Mouse (Mus musculus): ENCODE measurements at regions not wholly inside any gene's neighbourhood (a gene's known extent, or its start where the extent isn't known, plus 50 kb on each side); places are given as distances from the start of the nearest gene placed in this dataset.

DNA sequence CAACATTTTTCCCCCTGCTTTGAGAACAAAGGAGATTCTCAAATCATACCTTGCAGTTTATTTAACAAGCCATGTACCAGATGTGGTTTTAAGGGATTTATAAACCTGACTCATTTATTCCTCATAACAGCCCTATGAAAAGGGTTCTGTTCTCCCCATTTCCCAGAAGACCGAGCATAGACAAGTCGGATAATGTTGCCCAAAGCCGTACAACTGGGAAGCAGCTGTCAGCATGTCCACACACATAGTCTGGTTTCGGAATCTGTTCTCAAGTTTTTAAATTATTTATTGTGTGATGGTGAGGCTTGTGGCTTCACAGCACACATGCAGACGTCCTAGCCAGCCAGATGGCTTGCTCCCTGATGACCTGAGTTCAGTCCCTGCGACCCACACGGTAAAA is 143.4 kb upstream of the Noct start:
- no peaks in the 10 kb centered on the region for H3K36me3 ChIP-seq (ENCODE audit: control insufficient read depth in 1 of 2, insufficient read depth in 2 of 2, low read length in 2 of 2)
- TF ChIP-seq GABPA (IDR thresholded peaks at IDR 0.05; ENCODE audit: low read depth, low read length) = no peak
- TF ChIP-seq POLR2AphosphoS5 (IDR thresholded peaks at IDR 0.05; ENCODE audit: borderline replicate concordance, low read depth, low read length) = no peak
- no peak for TF ChIP-seq USF2 (IDR thresholded peaks at IDR 0.05; ENCODE audit: borderline replicate concordance in 1 of 2, insufficient read depth in 1 of 2, low read depth in 1 of 2, low read length in 2 of 2)
- no peak for TF ChIP-seq CHD2 (IDR thresholded peaks at IDR 0.05; ENCODE audit: low read length)
- TF ChIP-seq USF1 (IDR thresholded peaks at IDR 0.05; ENCODE audit: low read depth, low read length) = no peak
- TF ChIP-seq EP300 (IDR thresholded peaks at IDR 0.05; ENCODE audit: low read depth in 1 of 2, low read length in 2 of 2) = no peak
- no peak for TF ChIP-seq MAZ (IDR thresholded peaks at IDR 0.05; ENCODE audit: low read depth, low read length)
- TF ChIP-seq TCF12 (IDR thresholded peaks at IDR 0.05; ENCODE audit: low read depth, low read length) = no peak
- no peak for TF ChIP-seq E2F4 (IDR thresholded peaks at IDR 0.05; ENCODE audit: borderline replicate concordance, low read depth, low read length)
- TF ChIP-seq GATA1 (IDR thresholded peaks at IDR 0.05; ENCODE audit: low read depth, low read length) = no peak
- TF ChIP-seq TBP (IDR thresholded peaks at IDR 0.05; ENCODE audit: low read depth, low read length) = no peak
- no peak for TF ChIP-seq ETS1 (IDR thresholded peaks at IDR 0.05; ENCODE audit: low read depth, low read length)
- TF ChIP-seq ZNF384 (IDR thresholded peaks at IDR 0.05; ENCODE audit: low read depth, low read length) = no peak
- no peak for TF ChIP-seq KAT2A (conservative IDR thresholded peaks at IDR 0.05; ENCODE audit: low read depth, low read length)
- no peak for TF ChIP-seq HCFC1 (IDR thresholded peaks at IDR 0.05; ENCODE audit: low read depth, low read length)
- H3K27ac ChIP-seq (ENCODE audit: control insufficient read depth, low read depth, low read length) = no peak overlapping the region
- no peak overlapping the region for H3K4me3 ChIP-seq (ENCODE audit: control insufficient read depth in 1 of 2, insufficient read depth in 1 of 2, low read depth in 2 of 2, low read length in 2 of 2)
- no peaks in the 10 kb centered on the region for H3K79me2 ChIP-seq (ENCODE audit: control insufficient read depth, insufficient read depth, low read length, poor library complexity)
- H3K4me1 ChIP-seq (ENCODE audit: control insufficient read depth in 1 of 2, insufficient read depth in 2 of 2, low read length in 2 of 2) = no peaks in the 10 kb centered on the region
- H3K27me3 ChIP-seq (ENCODE audit: control insufficient read depth in 1 of 2, insufficient read depth in 2 of 2, low read length in 2 of 2) = no peaks in the 10 kb centered on the region; a peak in 1 of 4 replicates
- no peaks in the 10 kb centered on the region for H3K9me3 ChIP-seq (replicated peaks; ENCODE audit: insufficient read depth, low read length)
- H3K9ac ChIP-seq (ENCODE audit: control insufficient read depth, low read depth, low read length, poor library complexity, severe bottlenecking) = no peak overlapping the region
- DNase-seq (ENCODE audit: low read depth, low spot score) = no peak

DNA sequence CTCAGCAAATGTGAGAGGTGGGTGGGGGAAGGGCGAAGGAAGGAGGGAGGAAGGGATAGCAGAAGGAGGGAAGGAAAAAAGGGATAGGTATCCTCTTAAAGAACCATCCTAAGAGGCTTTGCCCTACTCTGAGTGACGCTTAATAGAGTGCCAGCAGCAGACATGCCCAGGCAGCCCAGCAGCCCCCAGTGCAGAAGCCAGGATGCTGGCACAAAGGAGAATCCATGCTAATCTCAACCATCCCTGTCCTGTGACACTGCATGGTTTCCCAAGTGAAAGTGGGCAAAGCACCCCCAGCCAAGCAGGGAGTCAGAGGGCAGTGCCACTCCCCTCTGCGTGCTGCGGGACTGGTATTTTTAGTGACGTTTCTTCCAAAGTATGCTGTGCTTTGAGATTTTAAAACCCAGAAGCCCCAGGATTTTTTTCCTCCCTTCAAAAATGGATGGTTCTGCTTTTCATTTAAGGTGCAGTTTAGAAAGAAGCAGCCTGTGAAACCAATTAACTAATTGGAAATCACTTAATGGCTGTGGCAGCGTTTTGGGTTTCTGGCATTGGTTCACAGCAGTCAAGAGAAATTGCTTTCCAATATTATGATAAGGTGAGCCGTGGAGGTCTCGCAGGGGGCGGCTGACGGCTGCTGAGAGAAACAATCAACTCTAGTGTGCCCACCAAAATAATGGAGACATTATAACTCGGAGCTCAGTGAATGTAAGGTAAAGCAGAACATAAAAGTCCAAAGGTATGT is 141.2 kb upstream of the Noct start:
- Histone ChIP-seq H3K79me2 (ENCODE audit: control insufficient read depth, insufficient read depth, low read length, poor library complexity) (no peaks in the 10 kb centered on the region), H3K27me3 (ENCODE audit: control insufficient read depth in 1 of 2, insufficient read depth in 2 of 2, low read length in 2 of 2) (no peaks in the 10 kb centered on the region; a peak in 1 of 4 replicates), H3K9me3 (replicated peaks; ENCODE audit: insufficient read depth, low read length) (no peaks in the 10 kb centered on the region), H3K4me3 (ENCODE audit: control insufficient read depth in 1 of 2, insufficient read depth in 1 of 2, low read depth in 2 of 2, low read length in 2 of 2) (no peak overlapping the region), H3K9ac (ENCODE audit: control insufficient read depth, low read depth, low read length, poor library complexity, severe bottlenecking) (no peak overlapping the region), H3K36me3 (ENCODE audit: control insufficient read depth in 1 of 2, insufficient read depth in 2 of 2, low read length in 2 of 2) (no peaks in the 10 kb centered on the region), H3K4me1 (ENCODE audit: control insufficient read depth in 1 of 2, insufficient read depth in 2 of 2, low read length in 2 of 2) (no peaks in the 10 kb centered on the region), H3K27ac (ENCODE audit: control insufficient read depth, low read depth, low read length) (no peak overlapping the region)
- no peak for TF ChIP-seq MAFK (IDR thresholded peaks at IDR 0.05; ENCODE audit: borderline replicate concordance, low read depth, low read length)
- no peak for TF ChIP-seq TBP (IDR thresholded peaks at IDR 0.05; ENCODE audit: low read depth, low read length)
- TF ChIP-seq MYB (IDR thresholded peaks at IDR 0.05; ENCODE audit: low read depth, low read length) = no peak
- no peak for TF ChIP-seq UBTF (IDR thresholded peaks at IDR 0.05; ENCODE audit: borderline replicate concordance, insufficient read depth, low read depth, low read length)
- TF ChIP-seq NRF1 (IDR thresholded peaks at IDR 0.05; ENCODE audit: insufficient read depth, low read depth, low read length, poor library complexity, severe bottlenecking) = no peak
- no peak for TF ChIP-seq MEF2A (IDR thresholded peaks at IDR 0.05; ENCODE audit: extremely low read depth, insufficient replicate concordance, low read depth, low read length, poor library complexity, severe bottlenecking)
- no peak for TF ChIP-seq POLR2AphosphoS2 (IDR thresholded peaks at IDR 0.05; ENCODE audit: low read length)
- TF ChIP-seq NELFE (IDR thresholded peaks at IDR 0.05; ENCODE audit: low read depth, low read length) = no peak
- TF ChIP-seq KAT2A (conservative IDR thresholded peaks at IDR 0.05; ENCODE audit: low read depth, low read length) = no peak
- TF ChIP-seq GABPA (IDR thresholded peaks at IDR 0.05; ENCODE audit: low read depth, low read length) = no peak
- no peak for DNase-seq (ENCODE audit: low read depth, low spot score)

All from MEL (cell line).